Comparison of ENCODE assay signal across 7 mouse cellular contexts in the genomic region with DNA sequence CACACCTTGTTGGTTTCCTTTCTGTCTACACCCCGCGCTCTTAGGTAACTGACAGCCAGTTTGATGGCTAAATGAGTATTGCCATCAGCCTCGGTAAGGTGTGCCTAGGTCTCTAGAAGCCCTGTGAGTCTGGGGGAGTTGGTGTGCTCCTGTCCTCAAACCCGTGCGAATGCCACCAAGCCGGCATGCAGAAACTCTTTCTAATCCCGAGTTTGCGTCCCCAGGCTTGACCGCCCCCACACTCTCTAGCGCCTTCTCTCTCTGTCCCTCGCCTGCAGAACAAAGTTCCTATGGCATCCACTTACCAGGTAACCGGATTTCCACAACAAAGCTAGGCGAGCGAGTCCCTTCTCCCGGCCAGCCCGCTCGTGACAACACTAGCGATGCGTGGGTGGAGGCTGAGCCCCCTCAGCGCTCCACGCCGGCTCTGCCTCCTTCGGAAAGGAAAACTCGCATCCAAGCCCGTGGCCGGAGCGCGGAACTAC. TPM values are rescaled to one million over a fixed set of nuclear protein-coding genes. Genes with fewer than 3 reads are reported as not detected.
DNase-seq lines count a peak whose midpoint lies in the region; ATAC-seq lines count a peak whose summit lies in the region.

No protein-coding gene starts in this region.

- peaks cover 15% of the 10 kb centered on the region; the same call in 1 of the 2 replicates for H3K27me3 ChIP-seq in lung, embryonic 15.5 days
- peaks cover 43% of the 10 kb centered on the region for H3K27me3 ChIP-seq in hindbrain, embryonic 12.5 days

- ATAC-seq in lung, embryonic 15.5 days (ENCODE audit: borderline replicate concordance, extremely low read depth, low FRiP score, low TSS enrichment) = 0 out of 2 replicates have a peak, but pooled peaks have one; percentile 5
- no peak; the same call in 1 of the 2 replicates for ATAC-seq in hindbrain, embryonic 12.5 days (ENCODE audit: low FRiP score)
- peak; percentile 10; the same call in 1 of the 2 replicates for ATAC-seq in megakaryocyte, adult 5-6 weeks (ENCODE audit: poor library complexity, severe bottlenecking)
- ATAC-seq in granulocyte monocyte progenitor cell, adult 5-6 weeks (replicated peaks; ENCODE audit: poor library complexity, severe bottlenecking) = no peak

- under 1% methylated on average over 28 of the region's 28 CpGs for WGBS in lung, embryonic 15.5 days
- WGBS in hindbrain, embryonic 12.5 days = under 1% methylated on average over 28 of the region's 28 CpGs

- H3K4me1 ChIP-seq in lung, embryonic 15.5 days = peaks cover 22% of the 10 kb centered on the region
- peaks cover 32% of the 10 kb centered on the region for H3K4me1 ChIP-seq in hindbrain, embryonic 12.5 days

- H3K4me2 ChIP-seq in lung, embryonic 15.5 days = peak overlapping the region; percentile 100
- peak overlapping the region; percentile 99 for H3K4me2 ChIP-seq in hindbrain, embryonic 12.5 days (replicated peaks)

- H3K9ac ChIP-seq in lung, embryonic 15.5 days = peak overlapping the region; percentile 64
- peak overlapping the region; percentile 54 for H3K9ac ChIP-seq in hindbrain, embryonic 12.5 days

- DNase-seq in lung, postnatal 4 days = no peak
- DNase-seq in embryo, embryonic 9.5 days (ENCODE audit: extremely low spot score) = peak; percentile 19
- no peak for DNase-seq in adrenal gland, postnatal 25 days

- H3K27ac ChIP-seq in lung, embryonic 15.5 days = peak overlapping the region; percentile 39
- no peak overlapping the region for H3K27ac ChIP-seq in hindbrain, embryonic 12.5 days

- no peaks in the 10 kb centered on the region for H3K9me3 ChIP-seq in lung, embryonic 15.5 days
- no peaks in the 10 kb centered on the region for H3K9me3 ChIP-seq in hindbrain, embryonic 12.5 days (replicated peaks)

- no peaks in the 10 kb centered on the region for H3K36me3 ChIP-seq in lung, embryonic 15.5 days
- no peaks in the 10 kb centered on the region for H3K36me3 ChIP-seq in hindbrain, embryonic 12.5 days

- peak overlapping the region; percentile 66 for H3K4me3 ChIP-seq in lung, embryonic 15.5 days
- H3K4me3 ChIP-seq in hindbrain, embryonic 12.5 days = peak overlapping the region; percentile 51

RNA-seq across cellular contexts. Expression of a gene that starts 0.5 kb away (rescaled TPM):
- polyA plus RNA-seq in lung, embryonic 15.5 days (2015; fragmentation: Nextera tagmentation; extraction: Ambion mirVana) = 4.5 and 4.6 TPM in 2 replicates
- polyA plus RNA-seq in hindbrain, embryonic 12.5 days (2016; fragmentation: Nextera tagmentation; extraction: Ambion mirVana) = 2.6 and 2.7 TPM in 2 replicates
- total RNA-seq in megakaryocyte, adult 5-6 weeks (2015) = 1.2 and 2.4 TPM in 2 replicates
- 1.4 and 2.4 TPM in 2 replicates for total RNA-seq in megakaryocyte, adult 5-6 weeks (2017)
- 9.5 and 13.5 TPM in 2 replicates for total RNA-seq in adrenal gland, postnatal 25 days (2021)
- total RNA-seq in granulocyte monocyte progenitor cell, adult 5-6 weeks (2014; fragmentation: Nextera tagmentation) = 8.9 and 10.0 TPM in 2 replicates
- 3.4 and 4.5 TPM in 2 replicates for total RNA-seq in granulocyte monocyte progenitor cell, adult 5-6 weeks (2017)

Comparison
In these comparisons a context has a peak if more than half of its experiments do, and no peak if none do; other contexts are left out.
1. ATAC-seq: peak in lung, embryonic 15.5 days (single experiment) and megakaryocyte, adult 5-6 weeks (single experiment); none in hindbrain, embryonic 12.5 days (single experiment) and granulocyte monocyte progenitor cell, adult 5-6 weeks (single experiment).